Mouse (Mus musculus) forebrain, embryonic 16.5 days (tissue): Measurements from ENCODE around the gene Cckbr. TPM values are rescaled to one million over a fixed set of nuclear protein-coding genes. Genes with fewer than 3 reads are reported as not detected.

ENCODE experiments used
- ATAC-seq: fragments of 200-750 bp; cut with Nextera tagmentation; 2 replicates; pipeline ENCODE4 v1.8.0; 2017; ENCODE audit warnings: mild to moderate bottlenecking, moderate library complexity
- H3K27ac ChIP-seq: fragments of 300-500 bp; sonication (generic); 2 replicates; pipeline ENCODE4 v1.5.1; 2014; ENCODE audit warnings: low read length, control low read depth
- H3K27me3 ChIP-seq: fragments of 300-500 bp; sonication (generic); replicated peaks from 2 replicates; pipeline ENCODE4 v1.6.1; 2014; ENCODE audit warnings: low read length; ENCODE audit not compliant: control insufficient read depth, insufficient read depth
- H3K36me3 ChIP-seq: fragments of 300-500 bp; sonication (generic); 2 replicates; pipeline ENCODE4 v1.6.1; 2014; ENCODE audit not compliant: control insufficient read depth, insufficient read depth
- H3K4me1 ChIP-seq: fragments of 300-500 bp; sonication (generic); replicated peaks from 2 replicates; pipeline ENCODE4 v1.6.1; 2014; ENCODE audit warnings: low read length; ENCODE audit not compliant: control insufficient read depth, insufficient read depth
- H3K4me2 ChIP-seq: fragments of 300-500 bp; sonication (generic); 2 replicates; pipeline ENCODE4 v1.6.1; 2014; ENCODE audit warnings: mild to moderate bottlenecking, low read length, control low read depth
- H3K4me3 ChIP-seq: fragments of 300-500 bp; sonication (generic); replicated peaks from 2 replicates; pipeline ENCODE4 v1.5.1; 2014; ENCODE audit warnings: mild to moderate bottlenecking, low read length, control low read depth
- H3K9ac ChIP-seq: fragments of 300-500 bp; sonication (generic); replicated peaks from 2 replicates; pipeline ENCODE4 v1.6.1; 2014; ENCODE audit warnings: low read depth, low read length, control low read depth
- H3K9me3 ChIP-seq: fragments of 300-500 bp; sonication (generic); 2 replicates; pipeline ENCODE4 v1.6.1; 2016; ENCODE audit warnings: low read length; ENCODE audit not compliant: control insufficient read depth
- WGBS: fragments of 180-500 bp; shearing (Covaris S2); extraction: QIAGEN DNeasy Blood & Tissue Kit; methylation state at CpG from one replicate; pipeline ENCODE4 v1.1.7; 2014; 5-methylcytosine and 5-hydroxymethylcytosine counted together
- polyA plus RNA-seq: library from polyadenylated mRNA; unstranded; fragments of >200 nt; fragmentation: Nextera tagmentation; extraction: Ambion mirVana; gene quantifications from 2 replicates; pipeline ENCODE4 v1.2.1, GENCODE M21; 2015

Cckbr gene
- 1.2 and 2.6 TPM in 2 replicates for polyA plus RNA-seq

DNA sequence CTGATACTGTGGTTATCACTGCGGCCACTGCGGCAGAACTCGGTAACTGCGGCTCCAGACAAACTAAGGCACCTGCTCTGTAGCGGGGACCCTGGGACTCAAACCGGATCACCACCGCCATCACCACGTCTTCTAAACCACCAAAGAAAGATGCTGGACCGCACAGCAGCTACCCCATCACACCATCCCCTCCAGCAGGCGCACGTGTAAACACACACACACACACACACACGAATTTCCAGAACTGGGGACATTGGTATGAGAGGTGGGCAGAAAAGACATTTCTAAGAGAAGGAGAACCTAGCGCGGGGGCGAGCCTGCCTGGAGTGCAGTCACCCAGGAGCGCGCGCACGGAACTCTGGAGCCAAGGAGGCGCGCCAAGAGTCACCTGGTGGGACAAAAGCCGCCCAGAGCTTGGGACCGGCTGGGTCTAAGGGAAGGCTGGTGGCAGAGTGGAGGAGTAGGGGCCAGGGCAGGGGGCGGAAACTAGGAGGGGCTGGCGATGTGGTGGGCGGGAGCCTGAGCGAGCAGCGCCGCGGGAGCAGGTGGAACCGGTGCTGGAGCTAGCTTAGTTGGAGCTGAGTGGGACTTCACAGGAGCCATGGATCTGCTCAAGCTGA is at the start of gene Cckbr:
Gene Cckbr, plus strand, starts transcription at position 308 of the 620 bp plus-strand sequence.
- H3K27me3 ChIP-seq = peaks cover 16% of the 10 kb centered on the region
- WGBS = 2% methylated on average over 28 of the region's 31 CpGs
- H3K9me3 ChIP-seq = no peaks in the 10 kb centered on the region
- H3K4me2 ChIP-seq = peak within 1 kb of the TSS; percentile 94
- ATAC-seq = peak; percentile 86
- H3K9ac ChIP-seq = peak within 1 kb of the TSS; percentile 61
- peak within 1 kb of the TSS; percentile 59 for H3K4me3 ChIP-seq
- H3K4me1 ChIP-seq = peaks cover 13% of the 10 kb centered on the region
- no peak within 1 kb of the TSS for H3K27ac ChIP-seq
- no peaks in the 10 kb centered on the region for H3K36me3 ChIP-seq

DNA sequence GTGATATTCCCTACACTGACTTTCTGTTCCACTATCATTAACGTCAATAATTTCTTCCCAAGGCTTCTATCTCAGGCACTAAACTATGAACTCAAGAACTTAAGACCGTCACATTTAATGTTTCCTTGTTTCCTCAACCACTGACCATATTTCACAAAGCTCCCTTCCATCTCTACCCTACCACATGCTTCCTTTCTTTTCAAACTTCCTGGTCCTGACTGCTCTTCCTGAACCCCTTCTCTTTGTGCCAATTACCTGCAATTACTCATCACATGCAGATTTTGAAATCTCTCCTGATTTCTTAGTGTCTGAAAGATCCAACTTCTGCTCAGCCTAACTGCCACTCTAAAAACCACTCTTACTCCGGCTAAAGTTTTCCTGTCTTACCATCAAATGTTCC is 45.2 kb upstream of the Cckbr start:
- 97% methylated on average over 3 of the region's 3 CpGs for WGBS
- H3K4me3 ChIP-seq = no peak overlapping the region
- no peak overlapping the region for H3K9ac ChIP-seq
- no peak for ATAC-seq
- H3K36me3 ChIP-seq = peaks cover 51% of the 10 kb centered on the region
- no peak overlapping the region for H3K4me2 ChIP-seq
- no peaks in the 10 kb centered on the region for H3K9me3 ChIP-seq
- no peaks in the 10 kb centered on the region for H3K4me1 ChIP-seq
- H3K27ac ChIP-seq = no peak overlapping the region
- H3K27me3 ChIP-seq = no peaks in the 10 kb centered on the region

DNA sequence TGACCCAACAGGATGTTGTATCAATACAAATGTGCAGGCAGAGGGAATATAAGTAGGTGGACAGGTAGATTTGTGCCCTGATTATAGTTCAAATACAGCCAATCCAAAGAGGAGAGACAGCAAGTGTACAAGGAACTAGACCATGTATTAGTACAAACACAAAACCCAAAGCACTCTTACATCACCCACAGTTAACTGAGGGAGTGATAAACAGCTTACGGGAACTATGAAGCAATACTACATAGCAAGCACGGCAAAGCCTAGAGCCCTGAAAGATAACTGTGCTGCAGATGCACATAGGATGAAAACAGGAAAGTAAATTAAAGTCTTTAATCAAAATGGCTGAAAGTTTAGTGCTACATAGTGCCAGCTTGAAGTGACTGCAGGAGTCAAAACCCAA is 37.8 kb upstream of the Cckbr start:
- Histone ChIP-seq H3K36me3 (peaks cover 42% of the 10 kb centered on the region), H3K27ac (no peak overlapping the region), H3K4me2 (no peak overlapping the region), H3K4me3 (no peak overlapping the region), H3K4me1 (no peaks in the 10 kb centered on the region), H3K9ac (no peak overlapping the region), H3K9me3 (no peaks in the 10 kb centered on the region), H3K27me3 (no peaks in the 10 kb centered on the region)
- ATAC-seq = no peak
- WGBS = 98% methylated on average over 2 of the region's 2 CpGs

DNA sequence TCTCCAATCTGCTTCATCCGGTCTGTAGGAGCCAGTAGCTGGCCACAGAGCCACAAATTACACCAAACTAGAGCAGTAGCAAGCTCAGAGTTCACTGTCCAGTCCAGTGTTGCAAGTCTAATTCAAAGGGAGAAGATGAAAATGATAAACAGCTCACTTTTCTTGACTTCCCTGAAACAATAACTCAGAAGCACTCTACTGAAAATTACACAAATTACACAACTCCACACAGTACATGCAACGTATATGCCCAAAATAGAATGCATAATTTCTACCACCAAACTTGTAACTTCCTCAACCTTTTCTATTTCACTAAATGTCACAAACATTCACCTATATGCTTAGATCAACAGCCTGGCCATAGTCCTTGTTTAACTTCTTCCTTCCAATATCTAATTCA is 35.3 kb upstream of the Cckbr start:
- H3K4me2 ChIP-seq = no peak overlapping the region
- ATAC-seq = no peak
- H3K27ac ChIP-seq = no peak overlapping the region
- no peaks in the 10 kb centered on the region for H3K27me3 ChIP-seq
- peaks cover 28% of the 10 kb centered on the region for H3K36me3 ChIP-seq
- H3K9ac ChIP-seq = no peak overlapping the region
- H3K9me3 ChIP-seq = no peaks in the 10 kb centered on the region
- 93% methylated on average over 2 of the region's 2 CpGs for WGBS
- H3K4me1 ChIP-seq = no peaks in the 10 kb centered on the region; the same call in 1 of the 2 replicates
- no peak overlapping the region for H3K4me3 ChIP-seq

DNA sequence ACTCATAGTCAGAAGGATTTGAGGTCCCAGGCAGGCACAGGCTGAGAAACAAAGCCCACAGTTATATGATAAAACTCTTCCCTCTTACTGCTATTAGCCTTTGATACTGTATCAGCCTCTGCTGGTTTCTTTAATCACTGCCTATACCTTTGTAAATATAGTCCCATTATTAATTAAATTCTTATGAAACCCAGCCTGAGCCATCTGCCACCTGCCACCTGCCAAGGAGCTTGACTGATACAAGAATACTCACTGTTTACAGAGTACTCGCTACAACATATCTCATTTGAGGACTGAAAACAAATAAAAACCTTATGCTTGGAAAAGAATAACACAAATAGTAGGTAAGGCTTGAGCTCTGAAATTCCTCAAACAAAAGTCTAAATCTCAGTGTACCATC is 30.9 kb upstream of the Cckbr start:
- 58% methylated on average over 1 of the region's 1 CpGs for WGBS
- ATAC-seq = no peak
- no peak overlapping the region for H3K27ac ChIP-seq

DNA sequence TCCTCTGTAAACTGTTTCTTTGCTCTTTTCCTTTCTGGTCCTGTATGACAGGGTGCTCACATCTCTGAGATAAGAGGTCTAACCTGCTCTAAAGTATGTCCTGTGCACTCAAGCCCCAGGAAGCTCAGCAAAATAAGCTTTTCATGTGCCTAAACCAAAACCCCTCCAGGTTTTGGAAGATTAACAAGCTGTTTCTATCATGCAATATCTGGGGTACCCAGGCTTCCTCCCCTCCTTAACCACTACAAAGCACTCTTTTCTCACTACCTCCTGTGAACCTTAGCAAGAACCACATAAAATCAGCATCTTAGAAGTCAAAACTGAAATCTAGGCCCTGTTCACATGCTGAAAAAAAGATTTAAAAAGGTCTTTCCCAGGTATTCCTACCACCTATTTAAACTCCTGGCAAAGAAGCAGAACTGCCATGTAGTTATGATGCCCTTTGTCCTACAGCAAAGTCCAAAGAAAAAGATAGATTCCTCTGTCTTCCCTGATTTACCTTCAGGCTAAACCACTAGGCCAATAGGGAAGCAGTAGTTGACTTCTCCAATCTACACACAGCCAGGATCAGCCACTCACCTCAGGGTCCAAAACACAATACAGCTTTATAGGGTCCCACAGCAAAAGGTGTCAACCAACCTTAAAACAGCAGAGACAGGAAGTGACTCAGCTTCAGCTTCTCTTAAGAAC is 30.3 kb upstream of the Cckbr start:
- no peak overlapping the region for H3K27ac ChIP-seq
- no peak for ATAC-seq
- no peak overlapping the region for H3K4me2 ChIP-seq

More for the DNA sequence above, 30.9 kb upstream of the Cckbr start:
- Histone ChIP-seq H3K9me3 (no peaks in the 10 kb centered on the region), H3K36me3 (no peaks in the 10 kb centered on the region), H3K27me3 (no peaks in the 10 kb centered on the region), H3K4me3 (no peak overlapping the region), H3K4me2 (no peak overlapping the region), H3K4me1 (peaks cover 7% of the 10 kb centered on the region), H3K9ac (no peak overlapping the region)

DNA sequence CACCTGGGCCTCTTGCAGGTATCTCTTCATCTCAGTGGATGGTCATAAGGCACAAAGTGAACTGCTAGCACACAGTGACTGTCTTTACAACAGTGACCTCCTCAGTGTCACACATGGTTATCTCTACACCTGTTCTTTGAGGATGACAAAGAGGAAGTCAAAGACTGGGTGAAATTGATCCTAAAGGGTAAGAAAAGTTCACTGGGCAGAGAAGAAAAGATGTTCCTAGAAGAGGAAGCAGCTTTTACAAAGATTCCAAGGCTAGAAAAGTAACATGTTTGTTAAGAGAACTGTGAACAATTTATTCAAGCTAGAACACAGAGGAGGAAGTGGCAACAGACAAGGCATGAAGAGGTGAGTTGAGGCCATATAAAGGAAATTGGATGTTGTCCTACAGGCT is 29.4 kb upstream of the Cckbr start:
- no peaks in the 10 kb centered on the region for H3K9me3 ChIP-seq
- H3K27me3 ChIP-seq = no peaks in the 10 kb centered on the region
- H3K4me1 ChIP-seq = peaks cover 7% of the 10 kb centered on the region
- H3K27ac ChIP-seq = no peak overlapping the region
- H3K4me3 ChIP-seq = no peak overlapping the region
- no peak for ATAC-seq
- H3K4me2 ChIP-seq = no peak overlapping the region
- H3K9ac ChIP-seq = no peak overlapping the region
- no peaks in the 10 kb centered on the region for H3K36me3 ChIP-seq

More for the DNA sequence above, 30.3 kb upstream of the Cckbr start:
- Histone ChIP-seq H3K27me3 (no peaks in the 10 kb centered on the region), H3K4me3 (no peak overlapping the region), H3K9ac (no peak overlapping the region), H3K9me3 (no peaks in the 10 kb centered on the region), H3K4me1 (peaks cover 7% of the 10 kb centered on the region), H3K36me3 (no peaks in the 10 kb centered on the region)

DNA sequence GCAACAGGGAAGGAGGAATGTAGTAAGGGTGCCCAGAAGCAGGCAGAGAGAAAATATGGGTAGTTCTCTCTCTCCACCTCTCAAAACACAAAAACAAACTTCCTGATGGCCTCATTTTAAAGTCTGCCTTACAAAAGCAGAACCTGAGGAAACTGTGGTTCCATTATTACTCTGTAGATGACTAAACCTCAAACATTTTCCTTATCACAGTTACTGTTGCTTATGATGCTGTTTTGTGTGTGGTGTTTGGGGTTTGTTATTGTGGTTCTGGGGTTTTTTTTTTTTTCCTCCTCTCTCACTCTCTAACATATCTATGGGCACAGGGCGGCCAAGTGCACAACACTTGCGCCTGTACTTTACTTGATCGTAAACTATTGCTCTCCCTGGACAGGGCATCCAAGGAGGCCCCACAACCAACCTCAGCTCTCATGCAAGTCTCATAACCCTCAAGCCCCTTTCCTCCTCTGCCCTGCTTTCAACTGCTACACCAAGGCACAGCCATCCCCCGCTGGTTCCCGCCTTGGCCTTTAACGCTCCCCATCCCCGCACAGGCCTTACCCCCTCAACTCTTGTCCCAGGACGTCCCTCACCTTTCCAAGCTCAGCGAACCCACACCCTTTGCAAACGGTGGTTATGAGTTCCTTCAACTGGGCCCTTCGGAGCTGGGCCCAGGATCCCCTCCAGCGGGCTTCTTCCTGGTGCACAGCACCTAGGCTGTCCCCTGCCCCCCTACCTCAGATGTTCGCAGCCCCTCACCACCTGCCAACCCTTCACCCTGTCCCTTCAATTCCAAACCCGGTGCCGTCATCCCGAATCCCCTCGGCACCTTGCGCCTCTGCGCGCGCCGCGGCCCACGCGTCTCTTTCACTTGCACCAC is 26.2 kb upstream of the Cckbr start:
- peak overlapping the region; percentile 85 for H3K9ac ChIP-seq
- H3K4me1 ChIP-seq = peaks cover 7% of the 10 kb centered on the region
- no peak; the same call in 1 of the 2 replicates for ATAC-seq
- WGBS = under 1% methylated on average over 25 of the region's 25 CpGs
- H3K4me2 ChIP-seq = peak overlapping the region; percentile 78
- H3K36me3 ChIP-seq = no peaks in the 10 kb centered on the region
- H3K27ac ChIP-seq = peak overlapping the region; percentile 63; the same call in 1 of the 2 replicates
- H3K4me3 ChIP-seq = peak overlapping the region; percentile 72
- no peaks in the 10 kb centered on the region for H3K27me3 ChIP-seq
- H3K9me3 ChIP-seq = no peaks in the 10 kb centered on the region

DNA sequence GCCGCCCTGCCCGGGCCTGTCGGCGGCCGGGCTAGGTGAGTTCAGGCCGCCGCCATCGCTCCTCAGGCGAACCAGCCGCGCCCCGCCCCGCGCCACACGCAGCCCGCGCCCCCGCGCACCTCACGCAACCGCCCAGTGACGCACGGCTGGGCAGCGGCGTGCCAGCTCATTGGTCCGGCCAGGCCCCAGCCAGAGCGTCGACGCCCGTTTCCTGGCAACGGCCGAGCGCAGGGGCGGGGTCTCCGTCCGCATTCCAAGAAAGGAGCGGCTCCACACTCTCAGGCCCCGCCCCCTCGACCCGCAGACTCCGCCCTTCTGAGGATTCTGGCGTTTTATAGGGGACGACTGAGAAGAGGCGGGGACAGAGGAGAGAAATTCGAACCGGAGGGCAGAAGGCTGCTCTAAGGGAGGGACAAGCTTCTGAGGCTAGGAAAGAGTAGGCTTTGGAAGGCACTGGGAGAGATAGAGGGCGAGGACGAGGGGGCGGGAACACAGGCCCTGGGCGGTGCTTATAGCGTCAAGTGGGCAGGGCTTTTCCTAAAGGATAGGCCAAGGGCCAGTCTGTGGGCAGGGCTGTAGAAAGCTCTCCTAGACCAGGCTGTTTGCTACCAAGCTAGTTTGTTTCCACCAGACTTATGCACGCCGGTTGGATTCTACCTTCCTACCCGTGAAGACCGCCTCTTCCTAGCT is 25.5 kb upstream of the Cckbr start, which contains the start of gene Fam160a2:
Gene Fam160a2, minus strand, starts transcription at position 120 of the 690 bp plus-strand sequence.
- H3K4me1 ChIP-seq = peaks cover 7% of the 10 kb centered on the region
- H3K9me3 ChIP-seq = no peaks in the 10 kb centered on the region
- no peaks in the 10 kb centered on the region for H3K27me3 ChIP-seq
- WGBS = under 1% methylated on average over 55 of the region's 55 CpGs
- H3K9ac ChIP-seq = peak within 1 kb of the TSS; percentile 85
- H3K4me3 ChIP-seq = peak within 1 kb of the TSS; percentile 72
- H3K4me2 ChIP-seq = peak within 1 kb of the TSS; percentile 78
- H3K27ac ChIP-seq = peak within 1 kb of the TSS; percentile 63
- peak; percentile 98 for ATAC-seq
- H3K36me3 ChIP-seq = no peaks in the 10 kb centered on the region
